Mouse (Mus musculus) right cerebral cortex, postnatal 25 days (tissue): Measurements from ENCODE around the gene Olfr312.
"Not testable (repeated sequence)": the region's sequence is repeated elsewhere in the genome, so short reads cannot be mapped to it uniquely, and the experiment has no call there.

ENCODE experiments used
- DNase-seq: peaks from one replicate; pipeline ENCODE4 v3.0.0; 2022

The Olfr312 gene

DNA sequence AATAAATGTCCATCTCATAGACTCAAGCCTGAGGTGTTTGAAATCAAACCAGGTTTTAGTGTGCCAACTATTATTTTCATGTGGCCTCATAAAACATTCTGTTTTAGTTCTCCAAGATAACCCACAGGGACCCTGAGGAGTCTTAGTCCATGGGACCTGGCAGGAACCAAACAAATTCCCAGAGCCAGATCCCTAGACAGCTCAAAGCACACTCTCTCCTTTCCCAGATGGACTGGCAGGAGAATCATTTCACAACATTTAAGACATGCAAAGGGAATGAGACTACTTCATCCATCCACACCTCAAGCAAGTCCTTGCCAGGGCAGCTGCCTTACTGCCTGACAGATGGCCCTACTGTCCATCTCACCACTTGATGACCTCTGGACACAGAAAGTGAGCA is at the start of gene Olfr312:
Gene Olfr312 (plus strand): TSS at position 301 of the 400 bp plus-strand sequence.
- DNase-seq: not testable (repeated sequence)

DNA sequence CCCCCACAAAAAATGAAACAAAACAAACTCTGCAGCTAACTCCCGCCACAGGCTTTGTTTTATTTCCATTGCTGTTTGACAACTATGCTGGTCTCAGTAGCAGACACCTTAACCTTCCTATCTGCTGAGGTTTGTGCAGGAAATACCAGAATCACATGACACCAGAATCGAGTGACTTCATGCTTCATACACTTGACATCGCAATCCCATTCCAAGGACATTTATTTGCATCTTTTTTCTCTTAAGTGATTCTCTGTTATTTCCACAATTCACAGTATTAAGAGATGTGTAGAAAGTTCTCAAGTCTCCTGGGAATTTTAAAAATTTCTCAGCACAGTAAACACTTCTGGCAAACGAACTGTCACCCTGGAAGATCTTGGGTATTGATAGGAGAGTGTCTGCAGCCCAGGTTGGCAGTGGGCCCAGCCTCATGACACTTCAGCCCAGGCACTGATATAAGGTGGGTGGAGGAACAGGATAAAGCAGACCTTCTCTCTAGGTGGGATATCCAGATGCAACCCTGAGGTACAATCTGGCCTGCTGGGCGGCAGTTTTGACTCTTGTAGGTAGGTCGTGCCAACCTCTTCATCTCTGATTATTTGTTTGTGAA is 46.5 kb upstream of the Olfr312 start, which contains the start of gene Olfr314:
Gene Olfr314 (plus strand): TSS at position 473 of the 610 bp plus-strand sequence.
- DNase-seq: no peak

DNA sequence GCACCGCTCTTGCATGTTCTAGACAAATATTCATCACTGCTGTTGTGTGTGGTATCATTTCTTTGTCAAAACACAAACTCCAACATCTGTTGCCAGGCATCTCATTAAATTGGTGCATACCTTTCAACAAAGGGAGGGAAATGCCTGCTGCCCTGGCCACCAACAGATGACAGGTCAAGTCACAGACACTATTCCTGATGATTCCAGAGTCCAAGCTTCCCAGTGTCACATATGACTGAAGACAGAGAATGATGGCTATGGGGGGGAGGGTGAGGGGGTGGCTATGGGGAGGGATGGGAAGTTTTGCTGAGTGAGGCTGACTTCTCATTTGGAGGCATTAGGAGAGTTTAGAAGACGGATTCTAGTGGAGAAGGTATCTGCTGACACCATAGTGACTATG is 44.9 kb upstream of the Olfr312 start:
- no peak for DNase-seq

DNA sequence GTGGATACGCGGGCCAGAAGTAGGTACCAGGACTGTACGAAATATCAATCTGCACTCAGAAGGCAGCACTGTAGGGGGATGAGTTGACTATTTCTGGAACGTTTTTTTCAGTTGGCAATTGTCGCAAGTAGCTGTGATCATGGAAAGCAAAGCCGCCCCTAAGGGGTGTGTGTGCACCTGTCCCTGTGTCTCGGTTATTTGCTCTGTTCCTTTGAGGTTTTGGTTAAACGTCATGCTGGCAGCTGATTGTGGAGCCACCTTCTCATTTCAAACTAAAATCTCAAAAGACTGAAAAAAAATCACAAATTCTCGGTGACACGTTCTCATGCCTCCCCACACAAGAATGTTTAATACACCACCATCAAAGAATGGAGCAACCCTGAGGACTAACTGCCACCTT is 41.4 kb upstream of the Olfr312 start:
- no peak for DNase-seq

DNA sequence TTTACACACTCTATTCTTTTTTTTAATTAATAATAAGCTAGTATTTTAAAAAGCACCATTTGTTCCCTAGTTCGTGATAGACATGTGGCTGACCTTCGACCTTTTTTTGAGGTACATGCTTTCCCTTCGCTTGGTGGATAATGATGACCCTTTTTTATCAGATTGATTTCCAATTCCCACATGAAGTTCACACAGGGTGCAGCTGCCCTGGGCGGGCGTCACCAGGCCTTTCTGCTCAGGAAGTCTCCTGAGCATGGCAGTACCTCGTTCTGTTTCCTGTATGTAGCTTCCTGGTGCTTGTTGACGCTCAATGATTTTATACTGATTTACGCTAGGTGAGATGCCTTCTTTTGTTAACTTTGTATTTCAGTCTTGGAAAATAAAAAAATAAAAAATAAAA is 40.7 kb upstream of the Olfr312 start:
- no peak for DNase-seq

DNA sequence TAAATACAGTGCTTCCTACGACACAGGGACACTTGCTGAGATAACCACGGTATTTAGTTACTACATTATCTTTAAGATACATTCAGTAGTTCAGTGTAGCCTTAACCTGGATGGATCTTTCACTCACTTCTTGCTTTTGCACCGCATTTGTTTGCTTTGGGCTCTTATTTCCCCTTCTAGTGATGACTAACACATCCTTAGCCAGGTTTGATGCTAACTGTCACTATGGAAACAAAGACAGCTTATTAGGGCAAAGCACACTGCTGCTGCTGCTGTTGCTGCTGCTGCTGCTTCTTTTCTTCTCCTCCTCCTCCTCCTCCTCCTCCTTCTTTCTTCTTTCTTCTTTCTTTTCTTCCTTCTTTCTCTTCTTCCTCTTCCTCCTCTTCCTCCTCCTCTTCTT is 39.5 kb upstream of the Olfr312 start:
- DNase-seq: no peak

DNA sequence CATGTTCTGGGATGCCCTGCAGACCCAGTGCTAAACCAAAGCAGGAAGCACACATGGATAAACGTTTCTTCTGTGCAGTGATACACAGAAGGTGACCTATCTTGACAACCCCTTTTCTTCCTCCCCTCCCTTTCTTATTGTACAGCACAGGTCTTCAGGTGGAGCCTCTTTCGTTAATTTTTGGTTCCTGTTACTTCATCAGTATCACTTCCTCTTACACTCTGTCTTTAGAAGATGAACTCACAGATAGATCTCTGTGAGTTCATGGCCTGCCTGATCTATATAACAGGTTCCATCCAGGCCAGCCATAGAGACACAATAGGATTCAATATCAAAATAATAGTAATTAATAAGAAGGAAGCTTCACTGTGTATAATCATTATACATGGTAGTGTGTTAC is 39.0 kb upstream of the Olfr312 start:
- no peak for DNase-seq

DNA sequence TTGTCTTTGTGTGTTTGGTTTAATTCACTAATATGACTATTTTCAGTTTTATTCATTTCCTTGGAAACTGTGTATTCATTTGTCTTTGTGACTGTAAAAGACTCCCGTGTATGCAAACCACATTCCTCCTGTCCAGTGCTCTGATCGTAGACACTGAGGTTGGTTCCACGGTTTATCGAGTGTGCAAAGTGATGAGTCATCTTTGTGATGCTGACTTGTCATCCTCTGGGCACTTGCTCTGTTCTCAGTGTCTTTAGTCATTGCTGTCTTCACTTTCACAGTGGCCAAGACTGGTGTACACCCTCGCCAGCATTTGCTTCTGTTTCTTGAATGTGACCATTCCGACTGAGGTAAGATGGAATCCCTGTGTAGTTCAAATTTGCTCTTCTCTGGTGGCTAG is 38.4 kb upstream of the Olfr312 start:
- no peak for DNase-seq

DNA sequence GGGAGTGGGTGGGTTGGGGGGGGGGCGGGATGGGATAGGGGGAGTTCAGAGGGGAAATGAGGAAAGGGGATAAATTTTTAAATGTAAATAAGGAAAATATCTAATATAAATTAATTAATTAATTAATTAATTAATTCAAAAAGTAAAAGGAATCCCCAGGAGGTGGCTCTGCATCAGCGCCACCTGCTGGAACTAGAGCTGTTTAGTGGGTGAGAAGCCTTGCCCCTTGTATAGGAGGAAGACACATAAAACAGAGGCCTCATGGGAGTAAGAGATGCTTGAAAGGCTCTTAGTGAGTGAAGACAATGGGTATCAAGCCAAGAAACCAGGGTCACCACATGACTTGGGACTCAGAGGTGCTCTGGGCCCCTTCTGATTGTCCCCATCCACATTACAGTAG is 33.2 kb upstream of the Olfr312 start:
- no peak for DNase-seq

DNA sequence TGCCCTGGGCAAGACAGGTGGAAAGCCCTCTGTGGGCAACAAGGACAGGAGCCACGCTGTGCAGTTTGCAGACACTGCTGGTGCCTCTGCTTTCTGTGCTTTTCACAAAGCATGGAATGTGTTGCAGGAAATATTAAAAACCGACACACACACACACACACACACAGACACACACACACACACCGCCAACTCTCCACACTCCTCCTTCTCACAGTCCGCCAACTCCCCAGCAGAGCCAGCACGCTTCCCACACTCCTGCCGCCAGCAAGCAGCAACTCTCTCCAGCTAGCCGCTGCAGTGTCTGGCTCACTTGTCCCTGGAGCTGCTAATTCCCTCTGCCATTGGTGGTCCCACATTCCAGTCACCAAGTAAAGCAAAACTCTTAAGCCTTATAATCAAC is 32.2 kb upstream of the Olfr312 start:
- DNase-seq: peak; percentile 62

DNA sequence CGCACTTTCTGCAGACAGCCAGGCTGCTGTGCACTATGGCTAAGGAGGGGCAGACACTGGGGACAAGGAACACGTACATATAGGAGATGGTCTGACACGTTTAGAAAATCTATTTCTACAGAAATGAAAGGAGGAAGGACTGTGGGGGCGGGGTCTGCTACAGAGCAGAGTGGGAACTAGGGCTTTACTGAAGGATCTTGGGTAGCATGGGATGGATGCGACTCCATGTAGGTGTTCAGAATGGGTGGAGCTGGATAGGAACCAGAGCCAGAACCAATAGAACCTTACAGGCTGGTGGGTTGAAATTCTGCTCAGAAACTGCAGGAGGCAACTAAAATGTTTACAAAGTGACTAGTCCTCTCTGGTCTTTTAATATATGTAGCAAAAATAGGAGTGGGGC is 29.3 kb upstream of the Olfr312 start:
- peak; percentile 16 for DNase-seq

DNA sequence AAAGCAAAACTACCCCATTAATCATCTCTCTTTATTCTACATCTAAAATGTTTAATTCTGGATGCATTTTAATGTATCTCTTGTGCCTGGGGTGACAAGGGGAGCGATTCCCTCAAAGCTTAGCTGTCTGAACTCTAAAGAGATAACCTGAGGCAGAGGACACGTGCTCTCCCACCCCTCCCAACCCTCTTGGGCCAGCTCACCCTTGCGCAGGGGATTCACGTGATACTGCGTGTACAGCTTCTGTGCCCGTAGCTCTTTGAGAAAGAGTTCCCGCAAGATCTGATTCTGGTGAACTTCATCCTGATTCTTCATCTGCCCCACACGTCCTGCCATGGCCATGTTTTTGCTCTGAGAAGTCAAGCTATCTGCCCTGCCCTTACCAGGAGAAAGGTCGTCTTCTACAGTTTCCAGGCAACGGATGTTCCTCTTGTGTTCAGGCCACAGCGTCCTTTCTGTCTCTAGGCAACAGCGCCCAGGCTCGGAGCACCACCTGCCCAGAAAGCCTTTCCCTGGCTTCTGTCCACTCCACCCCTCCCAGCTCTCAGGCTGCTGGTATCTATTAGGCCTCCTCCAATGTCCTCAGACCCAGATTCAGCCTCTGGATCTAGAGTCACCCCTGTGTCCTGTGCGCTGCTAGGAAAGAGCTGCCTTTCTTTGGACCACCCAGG is 27.3 kb upstream of the Olfr312 start, which contains the start of gene Fam183b:
Gene Fam183b (minus strand): TSS at position 403 of the 671 bp plus-strand sequence.
- no peak for DNase-seq

DNA sequence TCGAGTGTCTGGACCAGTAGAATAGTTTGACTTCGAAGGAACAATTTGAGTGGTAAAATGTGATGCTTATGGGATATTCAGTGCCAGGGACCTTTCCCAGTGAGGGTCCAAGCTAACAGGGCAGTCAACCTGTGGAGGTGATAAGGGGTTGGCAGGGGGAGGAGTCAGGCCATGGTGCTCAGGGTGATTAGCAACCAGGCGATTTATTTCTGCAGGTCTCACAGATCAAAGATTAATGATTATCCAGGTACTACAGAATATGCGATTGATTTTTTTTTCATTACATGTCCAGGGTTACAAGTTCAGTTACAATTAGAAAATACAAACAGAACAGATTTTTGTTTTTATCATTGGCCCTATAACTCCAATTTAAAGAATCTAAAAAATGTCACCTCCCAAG is 25.2 kb upstream of the Olfr312 start:
- DNase-seq: no peak

DNA sequence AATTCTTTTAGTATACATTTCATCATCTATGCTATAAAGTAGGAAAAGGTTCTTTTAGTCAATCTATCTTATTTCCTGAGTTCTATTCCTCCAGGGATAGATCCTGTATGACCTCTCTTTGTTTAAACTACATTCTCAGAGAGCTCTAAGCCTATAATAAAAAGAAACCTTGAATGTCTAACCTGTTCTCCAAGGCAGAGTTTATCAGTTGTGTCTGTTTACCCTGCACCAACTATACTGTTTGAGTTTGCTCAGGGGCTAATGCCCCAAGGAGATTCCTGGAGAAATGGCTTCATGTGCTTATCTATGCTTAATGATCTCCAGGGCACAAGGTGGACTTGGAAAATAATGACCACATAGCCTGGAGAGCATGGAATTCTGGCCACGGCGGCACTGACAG is 24.6 kb upstream of the Olfr312 start:
- DNase-seq: no peak

DNA sequence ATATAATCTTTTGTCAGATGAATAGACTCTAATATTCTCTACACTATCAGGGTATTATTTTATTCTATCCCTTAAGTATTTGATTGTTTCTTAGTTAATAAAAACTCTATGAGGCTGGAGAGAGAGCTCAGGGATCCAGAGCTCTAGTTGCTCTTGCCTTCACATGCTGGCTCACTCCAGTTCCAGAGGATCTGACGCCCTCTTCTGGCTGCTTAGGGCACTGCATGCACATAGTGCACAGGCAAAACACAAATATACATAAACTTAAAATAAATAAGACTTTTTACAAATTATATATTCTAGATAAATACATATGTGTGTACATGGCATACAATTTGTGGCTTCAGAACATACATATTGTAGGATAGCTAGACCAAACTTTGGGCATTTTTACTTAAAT is 17.0 kb upstream of the Olfr312 start:
- no peak for DNase-seq

DNA sequence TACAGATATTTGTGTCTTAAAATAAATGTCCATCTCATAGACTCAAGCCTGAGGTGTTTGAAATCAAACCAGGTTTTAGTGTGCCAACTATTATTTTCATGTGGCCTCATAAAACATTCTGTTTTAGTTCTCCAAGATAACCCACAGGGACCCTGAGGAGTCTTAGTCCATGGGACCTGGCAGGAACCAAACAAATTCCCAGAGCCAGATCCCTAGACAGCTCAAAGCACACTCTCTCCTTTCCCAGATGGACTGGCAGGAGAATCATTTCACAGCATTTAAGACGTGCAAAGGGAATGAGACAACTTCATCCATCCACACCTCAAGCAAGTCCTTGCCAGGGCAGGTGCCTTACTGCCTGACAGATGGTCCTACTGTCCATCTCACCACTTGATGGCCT is 14.3 kb upstream of the Olfr312 start, which contains the start of gene Olfr313:
Gene Olfr313 (plus strand): TSS at position 301 of the 400 bp plus-strand sequence.
- not testable (repeated sequence) for DNase-seq

DNA sequence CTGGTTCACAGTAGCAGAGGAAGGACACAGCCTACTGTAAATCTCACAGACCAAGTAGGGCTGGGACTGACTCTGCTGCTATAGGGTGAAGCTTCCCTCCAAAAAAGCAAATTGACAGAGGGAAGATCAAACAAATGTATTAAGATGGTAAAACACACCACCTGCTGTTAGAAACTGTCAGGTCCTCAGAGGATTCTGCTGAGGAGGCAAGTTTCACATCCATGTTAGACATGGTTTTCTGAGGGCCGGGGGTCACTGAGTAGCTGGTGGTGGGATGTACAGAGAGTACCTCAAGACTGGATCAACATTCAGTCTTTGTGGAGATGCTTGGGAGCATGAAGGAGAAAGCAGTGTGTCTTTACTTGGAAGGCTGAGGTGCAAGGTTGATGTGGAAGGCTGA is 13.4 kb upstream of the Olfr312 start:
- DNase-seq: no peak

DNA sequence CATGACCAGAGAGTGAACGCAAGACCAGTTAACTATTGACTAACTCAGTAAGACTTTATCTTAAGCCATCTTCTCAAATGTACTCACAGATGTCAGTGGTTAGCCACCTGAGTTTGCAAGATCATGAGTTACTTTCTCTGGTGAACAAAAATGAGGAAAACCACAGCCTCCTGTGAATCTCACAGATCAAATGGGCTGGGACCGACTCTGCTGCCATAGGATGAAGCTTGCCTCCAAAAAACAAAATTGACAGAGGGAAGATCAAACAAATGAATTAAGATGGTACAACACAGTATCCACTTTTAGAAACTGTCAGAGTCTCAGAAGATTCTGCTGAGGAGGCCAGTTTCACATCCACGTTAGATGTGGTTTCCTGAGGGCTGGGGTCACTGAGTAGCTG is 727 bp downstream of the Olfr312 start:
- no peak for DNase-seq

DNA sequence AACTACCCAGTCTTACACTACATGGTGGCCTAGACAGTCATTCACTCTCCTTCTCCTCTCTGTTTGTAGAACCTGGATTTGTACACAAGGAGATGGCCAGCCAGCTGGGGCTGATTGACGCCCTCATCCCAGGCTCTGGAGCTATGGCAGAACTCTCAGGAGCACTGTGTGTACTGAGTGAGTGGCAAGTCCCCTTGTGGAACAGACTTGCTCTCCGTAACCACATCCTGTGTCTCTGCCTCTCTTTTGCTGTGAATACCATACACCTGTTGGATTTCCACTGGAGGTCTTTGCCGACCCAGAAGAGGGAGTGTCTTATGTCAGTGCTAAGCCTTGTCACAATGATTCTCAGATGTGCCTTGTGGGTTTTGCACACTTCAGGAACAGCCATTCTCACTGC is 3.5 kb downstream of the Olfr312 start:
- not testable (repeated sequence) for DNase-seq

DNA sequence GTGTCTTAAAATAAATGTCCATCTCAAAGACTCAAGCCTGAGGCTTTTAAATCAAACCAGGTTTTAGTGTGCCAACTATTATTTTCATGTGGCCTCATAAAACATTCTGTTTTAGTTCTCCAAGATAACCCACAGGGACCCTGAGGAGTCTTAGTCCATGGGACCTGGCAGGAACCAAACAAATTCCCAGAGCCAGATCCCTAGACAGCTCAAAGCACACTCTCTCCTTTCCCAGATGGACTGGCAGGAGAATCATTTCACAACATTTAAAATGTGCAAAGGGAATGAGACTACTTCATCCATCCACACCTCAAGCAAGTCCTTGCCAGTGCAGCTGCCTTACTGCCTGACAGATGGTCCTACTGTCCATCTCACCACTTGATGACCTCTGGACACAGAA is 9.9 kb downstream of the Olfr312 start, which contains the start of gene Olfr311:
Gene Olfr311 (plus strand): TSS at position 301 of the 400 bp plus-strand sequence.
- not testable (repeated sequence) for DNase-seq

DNA sequence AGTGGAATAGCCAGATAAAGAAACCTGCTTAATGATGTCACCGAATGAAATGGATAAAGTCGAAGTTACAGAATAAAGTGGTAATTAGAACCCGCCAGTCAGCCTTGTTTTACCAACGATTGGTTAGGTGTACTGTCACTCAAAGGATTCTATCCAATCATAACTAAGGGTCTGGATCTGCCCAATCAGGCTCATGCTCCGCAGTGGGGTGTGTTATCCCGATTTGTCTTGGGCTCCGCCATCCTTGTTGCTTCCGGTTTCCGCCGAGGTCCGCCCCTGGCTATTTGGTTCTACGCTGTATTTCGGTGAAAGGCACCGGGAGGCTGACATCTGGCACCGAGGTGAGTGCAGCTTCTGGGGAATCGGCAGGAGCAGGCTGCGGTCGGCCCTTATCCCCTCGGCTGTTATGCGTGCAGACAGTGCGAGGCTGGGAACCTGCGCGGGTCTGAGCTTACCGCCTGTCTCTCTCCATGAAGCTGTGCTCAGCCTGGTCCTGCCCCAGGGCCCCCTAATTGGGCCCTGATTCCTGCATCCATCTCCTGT is 18.0 kb downstream of the Olfr312 start, which contains the start of gene Gm12258:
Gene Gm12258 (plus strand): TSS at position 240 of the 543 bp plus-strand sequence.
- DNase-seq: peak; percentile 84

DNA sequence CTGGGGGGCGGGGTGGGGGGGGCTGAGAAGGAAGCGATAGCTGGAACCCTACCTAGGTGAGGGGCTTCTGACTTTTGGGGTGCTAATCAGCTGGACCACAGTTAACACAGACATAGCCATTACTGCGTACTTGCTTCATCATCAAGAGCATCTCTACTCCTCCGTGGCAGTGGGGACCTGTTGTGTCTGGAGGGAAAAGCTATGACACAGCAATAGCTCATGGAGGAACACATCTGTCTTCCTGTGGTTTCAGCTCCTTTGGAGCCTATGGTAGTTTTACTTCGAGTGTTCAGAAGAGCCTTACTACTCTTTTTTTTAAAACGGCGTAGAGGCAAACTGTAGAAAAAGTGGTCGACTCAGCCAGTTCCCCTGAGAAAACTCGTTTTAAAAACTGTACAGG is 18.6 kb downstream of the Olfr312 start:
- DNase-seq: no peak

DNA sequence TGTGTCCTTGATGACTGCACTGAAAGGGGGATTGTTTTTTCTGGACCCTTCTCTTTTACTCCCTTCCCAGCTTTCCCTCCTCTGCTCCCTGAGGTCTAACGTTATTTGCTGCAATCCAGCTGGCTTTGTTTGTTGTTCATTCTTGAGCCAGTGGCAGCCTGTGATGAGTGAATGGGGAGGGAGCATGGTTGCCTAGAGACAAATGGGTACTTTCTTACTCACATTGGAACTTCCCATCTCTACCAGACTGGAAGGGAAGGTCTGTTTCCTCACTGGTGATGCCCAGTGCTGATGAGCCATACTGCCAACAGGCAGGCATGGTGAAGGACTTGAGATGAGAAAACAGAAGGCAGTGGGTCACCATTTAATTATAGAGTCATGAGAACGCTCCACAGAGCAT is 20.7 kb downstream of the Olfr312 start:
- no peak for DNase-seq

DNA sequence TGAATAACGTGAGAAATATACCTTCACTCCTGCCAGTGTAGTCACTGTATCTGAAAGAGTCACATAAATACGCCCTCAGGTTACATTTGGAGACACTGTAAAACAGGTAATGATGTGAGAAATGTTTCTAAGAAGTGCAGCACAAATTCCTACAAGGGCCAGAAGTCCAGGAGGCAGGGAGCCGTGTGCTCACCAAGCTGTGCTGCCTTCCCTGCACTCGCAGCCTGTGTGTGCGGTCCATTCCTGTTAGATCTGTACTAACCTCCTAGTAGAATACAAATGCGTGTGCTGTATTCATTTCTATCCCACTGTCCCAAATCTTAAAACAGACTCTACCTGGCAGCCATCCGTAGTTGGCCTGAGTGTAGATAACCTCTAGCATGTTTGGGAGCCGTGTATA is 31.7 kb downstream of the Olfr312 start:
- DNase-seq: no peak
